Mouse (Mus musculus) heart, embryonic 16.5 days (tissue): ENCODE data around the gene Gm21988. TPM values are rescaled to one million over a fixed set of nuclear protein-coding genes. Genes with fewer than 3 reads are reported as not detected.

ENCODE experiments used
- ATAC-seq: fragments of 200-750 bp; cut with Nextera tagmentation; replicated peaks from 2 replicates; pipeline ENCODE4 v1.8.0; 2017; ENCODE audit warnings: moderate number of reproducible peaks; ENCODE audit not compliant: insufficient read depth, low FRiP score; ENCODE audit errors: extremely low read depth
- H3K27ac ChIP-seq: fragments of 300-500 bp; sonication (generic); 2 replicates; pipeline ENCODE4 v1.5.1; 2014; ENCODE audit warnings: mild to moderate bottlenecking, low read length, control low read depth, moderate library complexity
- H3K27me3 ChIP-seq: fragments of 300-500 bp; sonication (generic); 2 replicates; pipeline ENCODE4 v1.6.1; 2014; ENCODE audit warnings: low read length, mixed read lengths; ENCODE audit not compliant: control insufficient read depth, insufficient read depth
- H3K36me3 ChIP-seq: fragments of 300-500 bp; sonication (generic); 2 replicates; pipeline ENCODE4 v1.6.1; 2014; ENCODE audit not compliant: control insufficient read depth, insufficient read depth
- H3K4me1 ChIP-seq: fragments of 300-500 bp; sonication (generic); 2 replicates; pipeline ENCODE4 v1.6.1; 2014; ENCODE audit warnings: low read length, mixed read lengths; ENCODE audit not compliant: control insufficient read depth, insufficient read depth
- H3K4me2 ChIP-seq: fragments of 300-500 bp; sonication (generic); 2 replicates; pipeline ENCODE4 v1.6.1; 2014; ENCODE audit warnings: low read depth, mild to moderate bottlenecking, control low read depth, low read length
- H3K4me3 ChIP-seq: fragments of 300-500 bp; sonication (generic); 2 replicates; pipeline ENCODE4 v1.5.1; 2014; ENCODE audit warnings: mild to moderate bottlenecking, control low read depth, low read length
- H3K9ac ChIP-seq: fragments of 300-500 bp; sonication (generic); 2 replicates; pipeline ENCODE4 v1.6.1; 2014; ENCODE audit warnings: low read length, control low read depth
- H3K9me3 ChIP-seq: fragments of 300-500 bp; sonication (generic); replicated peaks from 2 replicates; pipeline ENCODE4 v1.6.1; 2016; ENCODE audit warnings: low read length; ENCODE audit not compliant: control insufficient read depth
- WGBS: fragments of 180-500 bp; shearing (Covaris S2); extraction: QIAGEN DNeasy Blood & Tissue Kit; methylation state at CpG from one replicate; pipeline ENCODE4 v1.1.7; 2014; 5-methylcytosine and 5-hydroxymethylcytosine counted together
- polyA plus RNA-seq: library from polyadenylated mRNA; unstranded; fragments of >200 nt; fragmentation: Nextera tagmentation; extraction: Ambion mirVana; gene quantifications from 2 replicates; pipeline ENCODE4 v1.2.1, GENCODE M21; 2015

Gm21988 gene
- polyA plus RNA-seq, 1 experiment from 2014 or later = 8.2 TPM

- Histone ChIP-seq H3K36me3 (no peaks in the 10 kb centered on the region), H3K4me2 (no peak overlapping the region), H3K27ac (no peak overlapping the region), H3K4me1 (no peaks in the 10 kb centered on the region), H3K4me3 (no peak overlapping the region), H3K27me3 (peaks cover 5% of the 10 kb centered on the region), H3K9ac (no peak overlapping the region), H3K9me3 (no peaks in the 10 kb centered on the region)
- WGBS = 55% methylated on average over 7 of the region's 7 CpGs
- no peak for ATAC-seq
Measured at GRCm38 (mm10) chr11:70207283-70207682, 32.3 kb downstream of the Gm21988 start.

- Histone ChIP-seq H3K9me3 (no peaks in the 10 kb centered on the region), H3K9ac (no peak overlapping the region), H3K36me3 (no peaks in the 10 kb centered on the region), H3K4me1 (no peaks in the 10 kb centered on the region), H3K4me2 (no peak overlapping the region), H3K4me3 (no peak overlapping the region), H3K27me3 (peaks cover 2% of the 10 kb centered on the region; the same call in 1 of the 2 replicates), H3K27ac (no peak overlapping the region)
- WGBS = 45% methylated on average over 2 of the region's 2 CpGs
- no peak for ATAC-seq
Measured at GRCm38 (mm10) chr11:70206801-70207200, 32.8 kb downstream of the Gm21988 start.

GRCm38 (mm10) chr11:70201691-70202090 lies 37.9 kb downstream of the Gm21988 start:
- H3K9me3 ChIP-seq = no peaks in the 10 kb centered on the region
- WGBS = 37% methylated on average over 5 of the region's 5 CpGs
- H3K9ac ChIP-seq = no peak overlapping the region
- no peaks in the 10 kb centered on the region for H3K27me3 ChIP-seq
- no peak overlapping the region for H3K4me2 ChIP-seq
- no peak overlapping the region for H3K27ac ChIP-seq
- no peaks in the 10 kb centered on the region for H3K4me1 ChIP-seq
- no peak overlapping the region for H3K4me3 ChIP-seq
- no peaks in the 10 kb centered on the region for H3K36me3 ChIP-seq
- ATAC-seq = no peak

- Histone ChIP-seq H3K4me2 (no peak overlapping the region), H3K27ac (no peak overlapping the region), H3K4me1 (no peaks in the 10 kb centered on the region), H3K9me3 (no peaks in the 10 kb centered on the region; the same call in 1 of the 2 replicates), H3K27me3 (no peaks in the 10 kb centered on the region), H3K36me3 (no peaks in the 10 kb centered on the region), H3K9ac (no peak overlapping the region), H3K4me3 (no peak overlapping the region)
- 85% methylated on average over 5 of the region's 5 CpGs for WGBS
- no peak for ATAC-seq
Measured at GRCm38 (mm10) chr11:70200036-70200608, 39.5 kb downstream of the Gm21988 start.

- H3K4me3 ChIP-seq = no peak overlapping the region
- H3K4me1 ChIP-seq = no peaks in the 10 kb centered on the region
- no peak for ATAC-seq
- no peak overlapping the region for H3K9ac ChIP-seq
- H3K4me2 ChIP-seq = no peak overlapping the region
- no peak overlapping the region for H3K27ac ChIP-seq
- no peaks in the 10 kb centered on the region for H3K27me3 ChIP-seq
- H3K9me3 ChIP-seq = no peaks in the 10 kb centered on the region; the same call in 1 of the 2 replicates
- H3K36me3 ChIP-seq = no peaks in the 10 kb centered on the region
- 74% methylated on average over 8 of the region's 8 CpGs for WGBS
Measured at GRCm38 (mm10) chr11:70199107-70199506, 40.5 kb downstream of the Gm21988 start.

- Histone ChIP-seq H3K27me3 (no peaks in the 10 kb centered on the region), H3K9ac (no peak overlapping the region), H3K36me3 (no peaks in the 10 kb centered on the region), H3K4me3 (no peak overlapping the region), H3K4me2 (no peak overlapping the region), H3K4me1 (no peaks in the 10 kb centered on the region), H3K9me3 (no peaks in the 10 kb centered on the region; the same call in 1 of the 2 replicates), H3K27ac (no peak overlapping the region)
- WGBS = 74% methylated on average over 3 of the region's 3 CpGs
- no peak for ATAC-seq
Measured at GRCm38 (mm10) chr11:70198332-70198731, 41.3 kb downstream of the Gm21988 start.

- Histone ChIP-seq H3K9ac (no peak overlapping the region), H3K27me3 (no peaks in the 10 kb centered on the region), H3K4me3 (no peak overlapping the region), H3K4me1 (no peaks in the 10 kb centered on the region), H3K27ac (no peak overlapping the region), H3K4me2 (no peak overlapping the region), H3K9me3 (no peaks in the 10 kb centered on the region; the same call in 1 of the 2 replicates), H3K36me3 (no peaks in the 10 kb centered on the region)
- no peak for ATAC-seq
- WGBS = 47% methylated on average over 11 of the region's 11 CpGs
Measured at GRCm38 (mm10) chr11:70193354-70194285, 46.0 kb downstream of the Gm21988 start.

- Histone ChIP-seq H3K9ac (no peak overlapping the region), H3K36me3 (no peaks in the 10 kb centered on the region), H3K4me2 (no peak overlapping the region), H3K4me1 (no peaks in the 10 kb centered on the region), H3K27me3 (no peaks in the 10 kb centered on the region), H3K27ac (no peak overlapping the region), H3K4me3 (no peak overlapping the region), H3K9me3 (no peaks in the 10 kb centered on the region; the same call in 1 of the 2 replicates)
- 71% methylated on average over 4 of the region's 4 CpGs for WGBS
- ATAC-seq = no peak
Measured at GRCm38 (mm10) chr11:70192157-70192556, 47.5 kb downstream of the Gm21988 start.

- Histone ChIP-seq H3K4me1 (no peaks in the 10 kb centered on the region), H3K4me3 (no peak overlapping the region), H3K36me3 (no peaks in the 10 kb centered on the region), H3K4me2 (no peak overlapping the region), H3K27me3 (no peaks in the 10 kb centered on the region), H3K9me3 (no peaks in the 10 kb centered on the region; the same call in 1 of the 2 replicates), H3K9ac (no peak overlapping the region), H3K27ac (no peak overlapping the region)
- 64% methylated on average over 6 of the region's 6 CpGs for WGBS
- ATAC-seq = no peak
Measured at GRCm38 (mm10) chr11:70191188-70191587, 48.4 kb downstream of the Gm21988 start.
